Mouse (Mus musculus): ENCODE results near the gene Kif6.

DNA sequence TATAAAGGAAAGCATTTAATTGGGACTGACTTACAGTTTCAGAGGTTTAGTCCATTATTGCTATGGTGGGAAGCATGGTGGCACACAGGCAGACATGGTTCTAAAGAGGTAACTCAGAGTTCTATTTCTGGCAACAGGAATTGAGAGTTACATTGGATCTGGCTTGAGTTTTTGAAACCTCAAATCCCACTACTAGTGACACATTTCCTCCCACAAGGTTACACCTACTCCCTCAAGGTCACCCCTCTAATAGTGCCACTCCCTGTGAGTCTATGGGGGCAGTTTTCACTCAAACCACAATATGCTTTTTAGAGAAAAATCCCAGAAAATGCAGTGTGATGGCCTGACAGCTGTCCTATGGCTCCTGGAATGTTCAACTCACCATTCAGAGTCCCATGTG is 344.1 kb downstream of the Kif6 start:
- TF ChIP-seq ZC3H11A (IDR thresholded peaks at IDR 0.05; ENCODE audit: borderline replicate concordance, low read depth, low read length) (no peak), HCFC1 (IDR thresholded peaks at IDR 0.05; ENCODE audit: borderline replicate concordance, insufficient read depth, low read length) (no peak)

All from ES-E14 (cell line).